Mouse (Mus musculus) liver, embryonic 16.5 days (tissue): ENCODE data around the gene Fbxo21. TPM values are rescaled to one million over a fixed set of nuclear protein-coding genes. Genes with fewer than 3 reads are reported as not detected.

Experiments used
- ATAC-seq: fragments of 200-750 bp; cut with Nextera tagmentation; 2 replicates; pipeline ENCODE4 v1.8.0; 2017; ENCODE audit warnings: low read depth, mild to moderate bottlenecking, moderate number of reproducible peaks, moderate library complexity
- H3K27ac ChIP-seq: fragments of 300-500 bp; sonication (generic); 2 replicates; pipeline ENCODE4 v1.5.1; 2014; ENCODE audit warnings: mild to moderate bottlenecking, low read length
- H3K27me3 ChIP-seq: fragments of 300-500 bp; sonication (generic); 2 replicates; pipeline ENCODE4 v1.6.1; 2014; ENCODE audit warnings: low read depth, low read length, mixed read lengths; ENCODE audit not compliant: control insufficient read depth, insufficient read depth
- H3K36me3 ChIP-seq: fragments of 300-500 bp; sonication (generic); 2 replicates; pipeline ENCODE4 v1.6.1; 2014; ENCODE audit warnings: mild to moderate bottlenecking; ENCODE audit not compliant: control insufficient read depth, insufficient read depth
- H3K4me1 ChIP-seq: fragments of 300-500 bp; sonication (generic); 2 replicates; pipeline ENCODE4 v1.6.1; 2014; ENCODE audit warnings: low read depth, low read length, mixed read lengths; ENCODE audit not compliant: control insufficient read depth
- H3K4me2 ChIP-seq: fragments of 300-500 bp; sonication (generic); 2 replicates; pipeline ENCODE4 v1.6.1; 2014; ENCODE audit warnings: low read depth, low read length, mixed read lengths
- H3K4me3 ChIP-seq: fragments of 300-500 bp; sonication (generic); 2 replicates; pipeline ENCODE4 v1.5.1; 2014; ENCODE audit warnings: low read depth, mild to moderate bottlenecking, low read length
- H3K9ac ChIP-seq: fragments of 300-500 bp; sonication (generic); 2 replicates; pipeline ENCODE4 v1.6.1; 2014; ENCODE audit warnings: low read depth, low read length
- H3K9me3 ChIP-seq: fragments of 300-500 bp; sonication (generic); replicated peaks from 2 replicates; pipeline ENCODE4 v1.6.1; 2016; ENCODE audit warnings: low read length; ENCODE audit not compliant: control insufficient read depth
- WGBS: fragments of 180-500 bp; shearing (Covaris S2); extraction: QIAGEN DNeasy Blood & Tissue Kit; methylation state at CpG from one replicate; pipeline ENCODE4 v1.1.7; 2014; ENCODE audit not compliant: insufficient replicate concordance; 5-methylcytosine and 5-hydroxymethylcytosine counted together
- polyA plus RNA-seq: library from polyadenylated mRNA; unstranded; fragments of >200 nt; fragmentation: Nextera tagmentation; extraction: Ambion mirVana; gene quantifications from 2 replicates; pipeline ENCODE4 v1.2.1, GENCODE M21; 2015

Fbxo21 gene
- polyA plus RNA-seq, 1 experiment from 2014 or later: 18.2 TPM

GRCm38 (mm10) chr5:117989773-117990172 is 13.2 kb downstream of the Fbxo21 start:
- H3K36me3 ChIP-seq: peaks cover 4% of the 10 kb centered on the region
- no peak overlapping the region for H3K9ac ChIP-seq
- ATAC-seq: no peak
- H3K27me3 ChIP-seq: no peaks in the 10 kb centered on the region
- H3K27ac ChIP-seq: no peak overlapping the region
- no peak overlapping the region for H3K4me2 ChIP-seq
- WGBS: 71% methylated on average over 6 of the region's 6 CpGs
- H3K9me3 ChIP-seq: no peaks in the 10 kb centered on the region
- no peaks in the 10 kb centered on the region; the same call in none of the 2 replicates for H3K4me1 ChIP-seq
- no peak overlapping the region for H3K4me3 ChIP-seq

GRCm38 (mm10) chr5:117990957-117991356 is 14.4 kb downstream of the Fbxo21 start:
- Histone ChIP-seq H3K27ac (no peak overlapping the region), H3K36me3 (peaks cover 4% of the 10 kb centered on the region)

GRCm38 (mm10) chr5:117993550-117993949 is 17.0 kb downstream of the Fbxo21 start:
- Histone ChIP-seq H3K4me3 (no peak overlapping the region), H3K4me1 (peaks cover 7% of the 10 kb centered on the region), H3K36me3 (peaks cover 4% of the 10 kb centered on the region; the same call in 1 of the 2 replicates), H3K4me2 (no peak overlapping the region), H3K27ac (no peak overlapping the region), H3K9me3 (no peaks in the 10 kb centered on the region), H3K27me3 (no peaks in the 10 kb centered on the region), H3K9ac (no peak overlapping the region)
- WGBS: 84% methylated on average over 6 of the region's 6 CpGs
- ATAC-seq: no peak

More at GRCm38 (mm10) chr5:117990957-117991356, 14.4 kb downstream of the Fbxo21 start:
- WGBS: 68% methylated on average over 3 of the region's 3 CpGs
- Histone ChIP-seq H3K27me3 (no peaks in the 10 kb centered on the region), H3K4me3 (no peak overlapping the region), H3K9me3 (no peaks in the 10 kb centered on the region), H3K4me2 (no peak overlapping the region), H3K4me1 (no peaks in the 10 kb centered on the region; the same call in 1 of the 2 replicates), H3K9ac (no peak overlapping the region)
- ATAC-seq: no peak

DNA sequence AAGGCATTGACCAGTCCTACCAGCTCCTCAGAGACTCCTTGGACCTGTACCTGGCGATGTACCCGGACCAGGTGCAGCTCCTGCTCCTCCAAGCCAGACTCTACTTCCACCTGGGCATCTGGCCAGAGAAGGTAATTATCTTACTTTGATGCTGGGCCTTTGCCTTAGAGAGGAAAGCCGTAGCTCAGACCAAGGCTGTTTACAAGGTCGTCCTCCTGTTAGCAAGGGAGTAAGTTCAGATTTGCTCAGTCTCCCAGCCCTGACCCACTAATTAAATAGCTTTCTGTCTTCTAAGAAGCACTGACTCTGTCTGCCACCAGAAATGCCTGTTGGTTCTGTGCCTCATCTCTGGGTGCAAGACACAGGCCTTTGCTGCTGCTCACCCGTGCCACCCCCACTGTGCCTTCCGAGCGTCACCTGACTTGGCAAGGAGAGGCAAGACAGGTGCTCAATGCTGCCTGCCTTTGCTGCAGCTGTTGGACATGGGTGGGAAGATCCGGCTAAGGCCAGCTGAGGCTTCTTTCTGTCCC is 18.9 kb downstream of the Fbxo21 start:
- peaks cover 7% of the 10 kb centered on the region for H3K4me1 ChIP-seq
- H3K27ac ChIP-seq: no peak overlapping the region
- 68% methylated on average over 8 of the region's 8 CpGs for WGBS
- H3K4me2 ChIP-seq: no peak overlapping the region
- no peak overlapping the region for H3K4me3 ChIP-seq
- H3K9ac ChIP-seq: no peak overlapping the region
- no peaks in the 10 kb centered on the region for H3K27me3 ChIP-seq
- ATAC-seq: no peak
- no peaks in the 10 kb centered on the region for H3K9me3 ChIP-seq
- H3K36me3 ChIP-seq: peaks cover 4% of the 10 kb centered on the region

DNA sequence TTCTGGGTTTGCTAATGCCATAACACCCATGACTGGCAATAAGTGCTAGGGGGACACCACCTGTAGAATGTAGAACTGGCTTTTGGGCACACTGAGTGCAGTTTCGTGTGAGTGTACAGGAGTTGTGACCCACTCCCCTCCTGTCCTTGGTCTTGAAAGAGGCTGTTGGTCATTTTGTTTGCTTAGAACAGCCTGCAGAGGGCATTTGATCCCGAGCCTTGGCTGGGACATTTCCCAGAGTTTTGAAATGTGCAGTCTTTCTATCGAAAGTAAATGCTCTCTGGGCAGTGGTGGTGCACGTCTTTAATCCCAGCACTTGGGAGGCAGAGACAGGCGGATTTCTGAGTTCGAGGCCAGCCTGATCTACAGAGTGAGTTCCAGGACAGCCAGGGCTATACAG is 19.4 kb downstream of the Fbxo21 start:
- H3K27ac ChIP-seq: no peak overlapping the region
- ATAC-seq: no peak
- no peak overlapping the region for H3K4me2 ChIP-seq
- no peaks in the 10 kb centered on the region for H3K9me3 ChIP-seq
- no peaks in the 10 kb centered on the region for H3K27me3 ChIP-seq
- 58% methylated on average over 6 of the region's 6 CpGs for WGBS
- H3K36me3 ChIP-seq: peaks cover 7% of the 10 kb centered on the region
- no peak overlapping the region for H3K4me3 ChIP-seq
- no peak overlapping the region for H3K9ac ChIP-seq
- H3K4me1 ChIP-seq: peaks cover 7% of the 10 kb centered on the region

- Histone ChIP-seq H3K9ac (no peak overlapping the region), H3K4me2 (no peak overlapping the region), H3K9me3 (no peaks in the 10 kb centered on the region), H3K36me3 (peaks cover 4% of the 10 kb centered on the region; the same call in 1 of the 2 replicates), H3K27me3 (no peaks in the 10 kb centered on the region), H3K4me3 (no peak overlapping the region), H3K4me1 (peaks cover 7% of the 10 kb centered on the region), H3K27ac (no peak overlapping the region)
- ATAC-seq: no peak
- 68% methylated on average over 6 of the region's 6 CpGs for WGBS
These were observed 20.1 kb downstream of the Fbxo21 start for GRCm38 (mm10) chr5:117996581-117996980.

- H3K27ac ChIP-seq: no peak overlapping the region; the same call in 1 of the 2 replicates
- no peak overlapping the region for H3K4me2 ChIP-seq
- peaks cover 7% of the 10 kb centered on the region for H3K36me3 ChIP-seq
- no peak overlapping the region for H3K4me3 ChIP-seq
- ATAC-seq: peak; percentile 71
- no peaks in the 10 kb centered on the region for H3K27me3 ChIP-seq
- H3K9ac ChIP-seq: no peak overlapping the region
- 73% methylated on average over 10 of the region's 10 CpGs for WGBS
- H3K4me1 ChIP-seq: peaks cover 7% of the 10 kb centered on the region
- H3K9me3 ChIP-seq: no peaks in the 10 kb centered on the region
These were observed 21.0 kb downstream of the Fbxo21 start for GRCm38 (mm10) chr5:117997434-117997970.

DNA sequence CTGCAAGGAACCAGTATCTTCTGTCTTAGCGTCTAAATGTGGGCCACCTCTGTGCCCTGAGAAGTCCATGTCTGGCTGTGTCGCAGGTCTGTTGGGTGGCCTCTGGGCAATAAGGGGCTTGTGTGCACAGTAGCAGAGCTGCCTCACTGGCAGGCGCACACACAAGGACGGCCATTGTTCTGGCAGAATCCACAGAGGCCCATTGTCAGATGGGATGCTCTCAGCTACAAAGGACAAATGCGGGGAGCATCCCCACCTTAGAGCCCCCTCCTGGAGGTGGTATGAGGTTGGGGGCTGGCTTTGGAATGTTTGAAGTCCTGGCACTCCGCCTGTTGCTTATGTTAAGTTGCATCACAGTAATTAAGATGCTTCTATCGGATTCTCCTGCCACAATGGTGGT is 22.5 kb downstream of the Fbxo21 start:
- Histone ChIP-seq H3K27ac (no peak overlapping the region), H3K4me1 (peaks cover 7% of the 10 kb centered on the region), H3K36me3 (peaks cover 10% of the 10 kb centered on the region), H3K4me3 (no peak overlapping the region), H3K4me2 (no peak overlapping the region), H3K9ac (no peak overlapping the region), H3K9me3 (no peaks in the 10 kb centered on the region), H3K27me3 (no peaks in the 10 kb centered on the region)
- ATAC-seq: no peak
- 74% methylated on average over 7 of the region's 7 CpGs for WGBS

GRCm38 (mm10) chr5:117999584-117999983 is 23.1 kb downstream of the Fbxo21 start:
- no peak overlapping the region for H3K4me2 ChIP-seq
- H3K27ac ChIP-seq: no peak overlapping the region
- no peaks in the 10 kb centered on the region for H3K27me3 ChIP-seq
- H3K9ac ChIP-seq: no peak overlapping the region
- no peaks in the 10 kb centered on the region for H3K9me3 ChIP-seq
- H3K4me3 ChIP-seq: no peak overlapping the region
- H3K4me1 ChIP-seq: peaks cover 7% of the 10 kb centered on the region
- peaks cover 10% of the 10 kb centered on the region for H3K36me3 ChIP-seq
- ATAC-seq: no peak
- 78% methylated on average over 11 of the region's 11 CpGs for WGBS
